Mouse (Mus musculus): ENCODE data around the gene Gm7879.
"Not testable (repeated sequence)": the region's sequence is repeated elsewhere in the genome, so short reads cannot be mapped to it uniquely, and the experiment has no call there.

Gm7879 gene

GRCm38 (mm10) chr5:43912844-43913243, at the start of gene Gm7879:
Gene Gm7879, plus strand, starts transcription at chr5:43913144.
- DNase-seq (ENCODE audit: low spot score in 2 of 2), result not testable (repeated sequence)

GRCm38 (mm10) chr5:43863642-43864041, 49.3 kb upstream of the Gm7879 start:
- DNase-seq (ENCODE audit: low spot score in 2 of 2), result no peak

- no peak for DNase-seq (ENCODE audit: low spot score in 2 of 2)
Observed at GRCm38 (mm10) chr5:43865316-43865715, 47.6 kb upstream of the Gm7879 start.

GRCm38 (mm10) chr5:43868253-43868652, 44.7 kb upstream of the Gm7879 start, which contains the start of gene Cd38:
Gene Cd38, plus strand, starts transcription at chr5:43868553.
- no peak for DNase-seq (ENCODE audit: low spot score in 2 of 2)

GRCm38 (mm10) chr5:43868711-43869600, 44.0 kb upstream of the Gm7879 start:
- peak in 1 of 2 experiments; percentile 21 for DNase-seq (ENCODE audit: low spot score in 2 of 2)

GRCm38 (mm10) chr5:43871845-43872244, 41.1 kb upstream of the Gm7879 start:
- DNase-seq (ENCODE audit: low spot score in 2 of 2), result no peak

- DNase-seq (ENCODE audit: low spot score in 2 of 2), result no peak
Observed at GRCm38 (mm10) chr5:43872652-43873051, 40.3 kb upstream of the Gm7879 start.

GRCm38 (mm10) chr5:43882034-43882433, 30.9 kb upstream of the Gm7879 start:
- no peak for DNase-seq (ENCODE audit: low spot score in 2 of 2)

- no peak for DNase-seq (ENCODE audit: low spot score in 2 of 2)
Observed at GRCm38 (mm10) chr5:43885060-43885820, 27.7 kb upstream of the Gm7879 start.

- DNase-seq (ENCODE audit: low spot score in 2 of 2), result peak in 1 of 2 experiments; percentile 33
Observed at GRCm38 (mm10) chr5:43892386-43892785, 20.6 kb upstream of the Gm7879 start.

- DNase-seq (ENCODE audit: low spot score in 2 of 2), result no peak
Observed at GRCm38 (mm10) chr5:43894113-43894512, 18.8 kb upstream of the Gm7879 start.

GRCm38 (mm10) chr5:43895931-43896330, 17.0 kb upstream of the Gm7879 start:
- no peak for DNase-seq (ENCODE audit: low spot score in 2 of 2)

- no peak for DNase-seq (ENCODE audit: low spot score in 2 of 2)
Observed at GRCm38 (mm10) chr5:43904685-43905084, 8.3 kb upstream of the Gm7879 start.

- DNase-seq (ENCODE audit: low spot score in 2 of 2), result no peak
Observed at GRCm38 (mm10) chr5:43909213-43909612, 3.7 kb upstream of the Gm7879 start.

GRCm38 (mm10) chr5:43910006-43910405, 2.9 kb upstream of the Gm7879 start:
- DNase-seq (ENCODE audit: low spot score in 2 of 2), result no peak

GRCm38 (mm10) chr5:43915261-43915886, 2.4 kb downstream of the Gm7879 start:
- DNase-seq (ENCODE audit: low spot score in 2 of 2), result no peak

- DNase-seq (ENCODE audit: low spot score in 2 of 2), result no peak
Observed at GRCm38 (mm10) chr5:43921877-43922276, 8.9 kb downstream of the Gm7879 start.

- DNase-seq (ENCODE audit: low spot score in 2 of 2), result peak; percentile 17 to 52
Observed at GRCm38 (mm10) chr5:43923933-43924332, 11.0 kb downstream of the Gm7879 start.

- no peak for DNase-seq (ENCODE audit: low spot score in 2 of 2)
Observed at GRCm38 (mm10) chr5:43927729-43928128, 14.8 kb downstream of the Gm7879 start.

- no peak for DNase-seq (ENCODE audit: low spot score in 2 of 2)
Observed at GRCm38 (mm10) chr5:43933269-43933668, 20.3 kb downstream of the Gm7879 start.

- DNase-seq (ENCODE audit: low spot score in 2 of 2), result no peak
Observed at GRCm38 (mm10) chr5:43947330-43947977, 34.5 kb downstream of the Gm7879 start.
